19 mouse cellular contexts compared by ENCODE assay signal in the genomic region with DNA sequence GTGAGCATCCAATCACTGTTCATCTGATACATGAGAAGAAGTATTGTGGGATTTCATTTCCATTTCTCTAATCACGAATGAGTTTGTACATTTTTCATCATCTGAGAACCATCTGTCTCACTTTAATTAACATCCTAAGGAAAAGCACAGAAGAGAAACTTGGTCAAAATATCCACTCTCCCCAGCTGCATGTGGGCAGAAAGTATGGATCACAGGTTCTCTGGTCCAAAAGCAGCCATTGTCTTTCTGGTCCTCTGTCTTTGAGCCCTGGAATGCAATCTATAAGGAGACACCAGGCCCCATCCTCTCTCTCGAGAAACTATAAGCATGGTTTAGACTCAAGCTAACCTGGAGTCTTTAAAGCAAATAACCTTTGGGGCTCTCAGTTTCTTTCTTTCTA.
"Had no signal": no experiment of that assay in that cellular context is flagged by ENCODE, and none has a peak within 500 bp of the region (broad histone marks: within the 10 kb centered on the region; RNA-seq: fewer than 3 reads in every experiment).

No protein-coding gene starts in this region.

- H3K27ac ChIP-seq: lung, embryonic 15.5 days; macrophage; neural tube, embryonic 13.5 days; neural tube, embryonic 15.5 days had no signal

- H3K4me3 ChIP-seq: lung, embryonic 15.5 days; megakaryocyte, embryonic 14.5 days; myocyte; neural tube, embryonic 13.5 days; neural tube, embryonic 15.5 days had no signal

- DNase-seq: liver, postnatal 0 days; lung, adult 2 months; lung, postnatal 14 days; lung, postnatal 36 days; midbrain, embryonic 14.5 days; retina, postnatal 1 day; right cerebral cortex, adult 18-20 months; right cerebral cortex, postnatal 25 days; right cerebral cortex, postnatal 4 days; spleen, adult 18-20 months; thymus, adult 2 months; thymus, postnatal 25 days; thymus, postnatal 4 days had no signal
